Mouse (Mus musculus) CH12.LX (cell line): Measurements from ENCODE around the gene Phc1.

Experiments
- MEF2A ChIP-seq: IDR thresholded peaks from 2 replicates; pipeline ENCODE4 v1.6.1; 2014; ENCODE audit warnings: low read depth, mild to moderate bottlenecking, inconsistent platforms, low read length, improper control_type of control experiment, borderline replicate concordance
- PAX5 ChIP-seq: IDR thresholded peaks from 2 replicates; pipeline ENCODE4 v1.6.1; 2012; ENCODE audit warnings: low read length, inconsistent platforms, mixed read lengths
- RAD21 ChIP-seq: IDR thresholded peaks from 2 replicates; pipeline ENCODE4 v1.6.1; 2011; ENCODE audit warnings: low read depth, mild to moderate bottlenecking, low read length, improper control_type of control experiment, moderate library complexity
- ZC3H11A ChIP-seq: IDR thresholded peaks from 2 replicates; pipeline ENCODE4 v1.6.1; 2012; ENCODE audit warnings: low read depth, mild to moderate bottlenecking, inconsistent platforms, low read length, improper control_type of control experiment

GRCm38 (mm10) chr6:122283429-122283828, 56.9 kb downstream of the Phc1 start:
- TF ChIP-seq RAD21: no peak
- TF ChIP-seq ZC3H11A: no peak
- TF ChIP-seq PAX5: no peak
- no peak for TF ChIP-seq MEF2A
